Mouse (Mus musculus) neural tube, embryonic 10.5 days (tissue): ENCODE measurements around the gene 5730480H06Rik.

ENCODE experiments used
- DNase-seq: peaks from one replicate; pipeline ENCODE4 v3.0.0-alpha.2; 2017; ENCODE audit warnings: low spot score; ENCODE audit errors: extremely low spot score

5730480H06Rik gene

GRCm38 (mm10) chr5:48327652-48328051 is at the start of gene 5730480H06Rik:
Gene 5730480H06Rik, plus strand, starts transcription at chr5:48327952.
- no peak for DNase-seq

GRCm38 (mm10) chr5:48301186-48301585 is 26.6 kb upstream of the 5730480H06Rik start:
- DNase-seq, result no peak

GRCm38 (mm10) chr5:48315057-48315602 is 12.6 kb upstream of the 5730480H06Rik start:
- no peak for DNase-seq

GRCm38 (mm10) chr5:48320597-48320996 is 7.2 kb upstream of the 5730480H06Rik start:
- no peak for DNase-seq

GRCm38 (mm10) chr5:48326221-48326620 is 1.5 kb upstream of the 5730480H06Rik start:
- no peak for DNase-seq

- no peak for DNase-seq
Measured at GRCm38 (mm10) chr5:48329751-48330150, 2.0 kb downstream of the 5730480H06Rik start.

- DNase-seq, result no peak
Measured at GRCm38 (mm10) chr5:48330817-48331216, 3.1 kb downstream of the 5730480H06Rik start.

- DNase-seq, result no peak
Measured at GRCm38 (mm10) chr5:48331441-48331840, 3.7 kb downstream of the 5730480H06Rik start.

- no peak for DNase-seq
Measured at GRCm38 (mm10) chr5:48333407-48333806, 5.7 kb downstream of the 5730480H06Rik start.

GRCm38 (mm10) chr5:48333884-48334513 is 6.2 kb downstream of the 5730480H06Rik start:
- peak; percentile 32 for DNase-seq

GRCm38 (mm10) chr5:48340808-48341433 is 13.2 kb downstream of the 5730480H06Rik start:
- no peak for DNase-seq

GRCm38 (mm10) chr5:48345095-48345982 is 17.6 kb downstream of the 5730480H06Rik start:
- DNase-seq, result no peak

- no peak for DNase-seq
Measured at GRCm38 (mm10) chr5:48345983-48346648, 18.4 kb downstream of the 5730480H06Rik start.

- no peak for DNase-seq
Measured at GRCm38 (mm10) chr5:48349309-48349708, 21.6 kb downstream of the 5730480H06Rik start.

- DNase-seq, result peak; percentile 95
Measured at GRCm38 (mm10) chr5:48371890-48372766, 44.4 kb downstream of the 5730480H06Rik start.

- peak; percentile 34 for DNase-seq
Measured at GRCm38 (mm10) chr5:48402497-48402896, 74.7 kb downstream of the 5730480H06Rik start.

GRCm38 (mm10) chr5:48408276-48408675 is 80.5 kb downstream of the 5730480H06Rik start:
- no peak for DNase-seq

- no peak for DNase-seq
Measured at GRCm38 (mm10) chr5:48410348-48410747, 82.6 kb downstream of the 5730480H06Rik start.

GRCm38 (mm10) chr5:48411462-48411861 is 83.7 kb downstream of the 5730480H06Rik start:
- DNase-seq, result no peak

- no peak for DNase-seq
Measured at GRCm38 (mm10) chr5:48412261-48412660, 84.5 kb downstream of the 5730480H06Rik start.
